Mouse (Mus musculus): ENCODE data around the gene Ifna11.
"Not testable (repeated sequence)": the region's sequence is repeated elsewhere in the genome, so short reads cannot be mapped to it uniquely, and the experiment has no call there.

DNA sequence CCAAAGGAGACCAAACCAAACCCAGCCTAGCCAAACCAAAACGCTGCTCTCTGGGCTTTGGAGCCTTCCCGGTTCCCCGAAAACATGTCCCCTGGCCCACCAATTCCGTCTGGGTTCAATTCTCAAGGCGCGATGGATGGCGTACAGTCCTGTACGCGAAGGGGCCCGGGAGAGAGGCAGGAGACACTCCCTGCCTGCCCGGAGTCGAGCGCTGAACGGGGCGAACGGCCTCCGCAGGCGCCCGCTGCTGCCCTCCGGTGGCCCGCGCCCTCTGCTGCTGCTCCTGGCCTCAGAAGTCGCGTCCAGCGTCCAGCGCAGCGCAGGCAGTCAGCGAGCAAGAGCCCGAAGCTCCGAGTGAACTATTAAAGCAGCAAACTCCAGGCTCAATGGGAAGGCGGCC lies 37.4 kb upstream of the Ifna11 start:
- TF ChIP-seq POLR2A, CTCF (IDR thresholded peaks at IDR 0.05; ENCODE audit: insufficient read depth, low read depth, low read length): not testable (repeated sequence)

Data from olfactory bulb, adult 2 months (tissue).